Mouse (Mus musculus) neutrophil, adult 5-6 weeks (primary cell): ENCODE results near the gene Il12b. TPM values are rescaled to one million over a fixed set of nuclear protein-coding genes. Genes with fewer than 3 reads are reported as not detected.

Experiments used
- total RNA-seq: library from RNA; stranded (forward); fragments of 200-1000 nt; gene quantifications from 2 replicates; pipeline ENCODE4 v1.2.3, GENCODE M21; 2017

Il12b gene
- total RNA-seq, 1 experiment from 2014 or later: not detected

Other genes starting within 250 kb of the Il12b start
- 117 and 129 TPM in 2 replicates for gene Ublcp1, start 70.4 kb downstream of the Il12b start, total RNA-seq
- gene Rnf145, start 118.9 kb downstream of the Il12b start, total RNA-seq: 138 and 156 TPM in 2 replicates
- 184 and 198 TPM in 2 replicates for gene Ebf1, start 217.3 kb downstream of the Il12b start, total RNA-seq